Mouse (Mus musculus) heart, adult 2 months (tissue): ENCODE measurements around the gene Olfml3. TPM values are rescaled to one million over a fixed set of nuclear protein-coding genes. Genes with fewer than 3 reads are reported as not detected.

Source experiments
- DNase-seq, 2 experiments: peaks; one replicate each; pipeline ENCODE4 v3.0.0; 2021
- H3K27ac ChIP-seq: fragments of 200-600 bp; 2 replicates; pipeline ENCODE4 v1.8.1; 2022
- H3K27me3 ChIP-seq: fragments of 200-500 bp; 2 replicates; pipeline ENCODE4 v1.6.1; 2012; ENCODE audit warnings: mild to moderate bottlenecking, low read length, inconsistent platforms, mixed read lengths; ENCODE audit not compliant: control insufficient read depth, insufficient read depth
- H3K36me3 ChIP-seq: fragments of 200-500 bp; 2 replicates; pipeline ENCODE4 v1.6.1; 2012; ENCODE audit warnings: low read length, inconsistent platforms; ENCODE audit not compliant: control insufficient read depth, insufficient read depth
- H3K4me1 ChIP-seq: fragments of 200-500 bp; 2 replicates; pipeline ENCODE4 v1.6.1; 2011; ENCODE audit warnings: low read length; ENCODE audit not compliant: control insufficient read depth, insufficient read depth
- H3K4me3 ChIP-seq: fragments of 200-600 bp; 2 replicates; pipeline ENCODE4 v1.8.1; 2022
- H3K79me2 ChIP-seq: fragments of 200-500 bp; replicated peaks from 2 replicates; pipeline ENCODE4 v1.6.1; 2012; ENCODE audit warnings: mild to moderate bottlenecking, inconsistent platforms, low read length, moderate library complexity, mixed read lengths; ENCODE audit not compliant: control insufficient read depth, insufficient read depth
- H3K9ac ChIP-seq: fragments of 200-500 bp; 2 replicates; pipeline ENCODE4 v1.6.1; 2012; ENCODE audit warnings: low read depth, mild to moderate bottlenecking, control low read depth, inconsistent platforms, low read length, mixed read lengths
- CTCF ChIP-seq: fragments of 200-600 bp; IDR thresholded peaks from 2 replicates; pipeline ENCODE4 v1.8.1; 2022; ENCODE audit warnings: antibody characterized with exemption, mild to moderate bottlenecking, moderate library complexity
- EP300 ChIP-seq: fragments of 200-500 bp; IDR thresholded peaks from 2 replicates; pipeline ENCODE4 v1.6.1; 2011; ENCODE audit warnings: low read depth, low read length, control low read depth; ENCODE audit not compliant: insufficient read depth
- POLR2A ChIP-seq: fragments of 200-500 bp; IDR thresholded peaks from 2 replicates; pipeline ENCODE4 v1.6.1; 2011; ENCODE audit warnings: mild to moderate bottlenecking, low read depth, low read length, control low read depth; ENCODE audit not compliant: insufficient read depth
- WGBS: fragments of 180-500 bp; shearing (Covaris S2); methylation state at CpG from one replicate; pipeline ENCODE4 v1.1.7; 2018; 5-methylcytosine and 5-hydroxymethylcytosine counted together
- intact Hi-C: fragments of 180-260 bp; cut with DNase I; formaldehyde crosslinking; loops from one replicate; pipeline ENCODE4 v1.15.1; 2025
- polyA plus RNA-seq: library from polyadenylated mRNA; depleted of rRNA; stranded (reverse); fragments of >200 nt; gene quantifications from 2 replicates; pipeline ENCODE4 v1.2.3, GENCODE M21; 2012
- total RNA-seq, 2 experiments: library from RNA; stranded (reverse); gene quantifications; 2 replicates each; pipeline ENCODE4 v1.2.3; 2021

Olfml3 gene
- total and polyA plus RNA-seq, 3 experiments: 5.7 to 11.7 (median 6.0) TPM

DNA sequence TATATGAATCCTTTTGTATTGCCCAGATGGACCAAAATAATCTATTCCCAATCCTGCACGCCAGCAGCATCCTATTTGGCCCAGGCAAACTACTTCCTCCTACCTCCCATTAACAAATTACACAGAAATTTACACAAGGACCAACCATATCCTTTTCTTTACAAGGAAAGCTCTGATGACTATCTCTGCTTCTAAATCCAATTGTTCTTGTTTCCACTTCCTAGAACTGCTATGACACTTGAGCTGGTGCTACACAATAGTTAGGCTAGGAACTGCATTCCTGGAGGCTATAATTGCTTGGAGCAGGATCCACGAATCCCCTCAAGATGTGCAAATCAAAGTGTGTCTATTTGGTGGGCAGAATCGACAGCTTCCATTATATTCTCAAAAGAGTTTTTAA lies 29.0 kb upstream of the Olfml3 start:
- H3K4me3 ChIP-seq: no peak overlapping the region
- peak overlapping the region; percentile 26; the same call in 1 of the 2 replicates for H3K27ac ChIP-seq
- 52% methylated on average over 3 of the region's 3 CpGs for WGBS
- no peak overlapping the region for H3K9ac ChIP-seq
- intact Hi-C loops: no loop called here
- no peak for DNase-seq
- H3K27me3 ChIP-seq: no peaks in the 10 kb centered on the region
- H3K36me3 ChIP-seq: peaks cover 52% of the 10 kb centered on the region
- TF ChIP-seq EP300 (no peak), POLR2A (no peak), CTCF (no peak)
- H3K4me1 ChIP-seq: peaks cover 5% of the 10 kb centered on the region
- H3K79me2 ChIP-seq: peaks cover 10% of the 10 kb centered on the region

DNA sequence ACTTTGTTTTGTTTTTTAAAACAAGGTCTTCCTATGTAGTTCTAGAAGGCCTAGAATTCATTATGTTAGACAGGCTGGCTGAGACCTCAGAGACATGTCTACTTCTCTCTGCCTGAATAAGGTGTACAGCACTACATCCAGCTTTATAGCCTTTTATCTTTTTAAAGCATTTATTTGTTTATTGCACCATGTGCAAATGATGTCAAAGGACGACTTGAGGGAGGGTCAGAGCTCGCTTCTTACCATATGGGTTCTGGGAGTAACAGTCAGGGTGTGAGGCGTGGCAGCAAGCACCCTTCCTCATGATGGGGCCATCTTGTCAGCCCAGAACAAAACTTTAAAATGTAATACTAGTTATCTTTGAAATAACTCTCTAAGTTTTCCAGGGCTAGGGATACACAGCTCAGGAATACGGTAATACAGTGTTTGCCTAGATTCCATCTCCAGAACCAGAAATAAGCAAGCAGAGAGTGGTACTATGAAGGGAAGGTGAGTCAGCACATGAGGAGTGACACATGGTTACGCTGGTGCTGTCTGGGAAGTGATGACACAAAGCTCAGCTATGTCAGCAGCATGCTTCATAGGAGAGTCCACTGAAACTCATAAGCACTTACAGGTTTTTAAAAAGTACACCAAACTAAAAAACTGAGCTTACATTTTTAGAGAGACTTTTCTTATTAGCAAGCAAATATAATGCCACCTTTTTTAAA lies 21.6 kb upstream of the Olfml3 start:
- H3K36me3 ChIP-seq: peaks cover 18% of the 10 kb centered on the region
- intact Hi-C loops: no loop called here
- H3K79me2 ChIP-seq: peaks cover 5% of the 10 kb centered on the region; the same call in 1 of the 2 replicates
- H3K4me3 ChIP-seq: no peak overlapping the region
- H3K9ac ChIP-seq: no peak overlapping the region
- H3K4me1 ChIP-seq: no peaks in the 10 kb centered on the region
- H3K27ac ChIP-seq: no peak overlapping the region
- WGBS: 80% methylated on average over 5 of the region's 5 CpGs
- H3K27me3 ChIP-seq: no peaks in the 10 kb centered on the region
- DNase-seq: no peak
- no peak for TF ChIP-seq POLR2A
- no peak for TF ChIP-seq EP300
- TF ChIP-seq CTCF: no peak

DNA sequence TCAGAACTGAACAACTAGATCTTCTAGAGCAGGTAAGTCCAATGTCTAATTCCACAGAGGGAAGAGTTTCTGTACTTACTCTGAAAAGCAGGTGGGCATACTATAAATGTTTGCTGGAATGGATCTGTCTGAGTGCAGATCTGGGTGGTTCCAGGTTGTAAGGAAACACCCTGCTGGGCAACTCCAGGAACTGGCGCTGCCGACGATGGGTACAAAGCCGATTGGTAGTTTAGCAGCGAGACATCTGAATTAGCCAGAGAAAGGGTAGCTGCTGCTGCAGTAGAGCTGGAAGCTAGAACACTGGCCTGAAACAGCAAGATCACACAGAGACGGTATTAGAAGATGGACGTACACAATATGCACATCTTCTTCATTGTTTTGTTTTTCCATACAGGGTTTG lies 20.7 kb upstream of the Olfml3 start:
- DNase-seq: no peak
- no peaks in the 10 kb centered on the region for H3K27me3 ChIP-seq
- H3K79me2 ChIP-seq: peaks cover 2% of the 10 kb centered on the region; the same call in 1 of the 2 replicates
- 89% methylated on average over 7 of the region's 7 CpGs for WGBS
- no peak overlapping the region for H3K4me3 ChIP-seq
- H3K9ac ChIP-seq: no peak overlapping the region
- peaks cover 15% of the 10 kb centered on the region for H3K36me3 ChIP-seq
- no peak for TF ChIP-seq CTCF
- no peak for TF ChIP-seq POLR2A
- H3K4me1 ChIP-seq: no peaks in the 10 kb centered on the region
- intact Hi-C loops: no loop called here
- no peak overlapping the region for H3K27ac ChIP-seq

DNA sequence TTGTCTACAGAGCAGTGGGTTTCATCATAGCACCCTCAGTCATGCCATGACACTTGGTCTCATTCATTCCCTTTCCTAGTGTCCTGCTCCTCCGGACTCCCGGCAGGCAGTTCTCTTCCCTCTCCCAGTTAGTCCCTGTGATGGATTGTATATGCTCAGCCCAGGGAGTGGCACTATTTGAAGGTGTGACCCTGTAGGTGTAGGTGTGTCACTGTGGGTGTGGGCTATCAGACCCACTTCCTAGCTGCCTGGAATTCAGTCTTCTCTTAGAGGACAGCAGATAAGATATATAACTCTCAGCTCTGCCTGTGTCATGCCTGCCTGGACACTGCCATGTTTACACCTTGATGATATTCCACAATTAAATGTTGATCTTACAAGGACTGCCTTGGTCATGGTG lies 19.1 kb upstream of the Olfml3 start:
- DNase-seq: no peak
- H3K27ac ChIP-seq: no peak overlapping the region
- no peaks in the 10 kb centered on the region for H3K4me1 ChIP-seq
- TF ChIP-seq EP300 (no peak), POLR2A (no peak), CTCF (no peak)
- peaks cover 2% of the 10 kb centered on the region; the same call in 1 of the 2 replicates for H3K79me2 ChIP-seq
- H3K36me3 ChIP-seq: peaks cover 10% of the 10 kb centered on the region
- H3K4me3 ChIP-seq: no peak overlapping the region
- H3K9ac ChIP-seq: no peak overlapping the region
- no peaks in the 10 kb centered on the region for H3K27me3 ChIP-seq
- WGBS: 77% methylated on average over 2 of the region's 2 CpGs
- intact Hi-C loops: loop anchor here (1.0 kb wide), 1 partner anchor 11 kb away; no protein-coding TSS in a partner anchor

DNA sequence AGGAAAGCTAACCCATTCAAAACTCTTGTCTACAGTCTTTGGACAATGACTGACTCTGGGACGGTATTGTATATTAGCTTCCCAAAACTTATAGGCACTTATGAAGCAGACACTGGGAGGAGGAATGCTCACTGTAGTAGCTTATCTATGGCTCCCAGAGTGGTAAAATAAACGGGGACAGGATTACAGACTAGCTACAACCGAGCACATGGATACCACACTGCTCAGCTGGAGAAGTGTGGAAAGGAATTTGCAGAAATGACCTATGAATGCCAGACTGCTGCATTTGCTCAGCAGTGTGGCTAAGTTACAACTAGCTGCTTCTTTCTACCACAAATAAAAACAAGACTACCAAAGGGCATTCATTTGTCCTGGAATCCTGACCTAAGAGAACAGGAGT lies 17.6 kb upstream of the Olfml3 start:
- peaks cover 14% of the 10 kb centered on the region for H3K36me3 ChIP-seq

DNA sequence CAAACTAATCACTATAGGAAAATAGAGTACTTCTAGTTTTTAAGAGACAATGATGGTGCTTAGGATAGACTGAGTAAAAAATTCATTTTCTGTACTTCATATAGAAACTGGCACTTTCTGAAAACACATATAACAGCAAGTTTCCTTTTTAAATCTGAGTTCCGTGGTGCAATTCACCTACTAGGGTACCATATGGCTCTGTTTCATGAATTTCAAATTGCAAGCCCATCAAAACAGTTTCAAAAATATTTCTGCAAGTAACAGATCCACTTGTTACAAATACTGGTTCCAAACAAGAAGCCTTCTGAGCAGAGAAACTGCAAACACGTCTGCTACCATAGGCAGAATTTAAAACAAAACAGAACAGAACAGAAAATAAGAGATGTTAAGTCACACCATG lies 13.8 kb upstream of the Olfml3 start:
- Histone ChIP-seq H3K27ac (no peak overlapping the region), H3K9ac (no peak overlapping the region), H3K27me3 (no peaks in the 10 kb centered on the region), H3K36me3 (peaks cover 27% of the 10 kb centered on the region), H3K79me2 (no peaks in the 10 kb centered on the region), H3K4me3 (no peak overlapping the region), H3K4me1 (no peaks in the 10 kb centered on the region)
- no peak for TF ChIP-seq POLR2A
- TF ChIP-seq EP300: no peak
- intact Hi-C loops: loop anchor here (5.0 kb wide), 1 partner anchor 136 kb away; no protein-coding TSS in a partner anchor
- no peak for DNase-seq
- WGBS: 86% methylated on average over 2 of the region's 2 CpGs

More for the DNA sequence above, 17.6 kb upstream of the Olfml3 start:
- WGBS: 32% methylated on average over 3 of the region's 3 CpGs
- intact Hi-C loops: no loop called here
- peaks cover 2% of the 10 kb centered on the region; the same call in 1 of the 2 replicates for H3K79me2 ChIP-seq
- H3K27ac ChIP-seq: no peak overlapping the region
- no peak overlapping the region for H3K4me3 ChIP-seq
- DNase-seq: no peak
- H3K4me1 ChIP-seq: no peaks in the 10 kb centered on the region
- TF ChIP-seq EP300 (no peak), POLR2A (no peak), CTCF (no peak)
- no peak overlapping the region for H3K9ac ChIP-seq
- H3K27me3 ChIP-seq: no peaks in the 10 kb centered on the region
